Mouse (Mus musculus): Measurements from ENCODE around the gene Dennd5a. TPM values are rescaled to one million over a fixed set of nuclear protein-coding genes. Genes with fewer than 3 reads are reported as not detected.

Gene Dennd5a
- polyA plus RNA-seq, 1 experiment from 2014 or later = 59.4 TPM

GRCm38 (mm10) chr7:109849750-109850434 lies 110.4 kb downstream of the Dennd5a start:
- H3K9me3 ChIP-seq (replicated peaks; ENCODE audit: control insufficient read depth, low read length) = no peaks in the 10 kb centered on the region
- no peaks in the 10 kb centered on the region for H3K27me3 ChIP-seq (replicated peaks; ENCODE audit: control insufficient read depth, insufficient read depth, low read length)
- DNase-seq (ENCODE audit: low spot score) (peak; percentile 54), ATAC-seq (peak; percentile 45; the same call in 1 of the 2 replicates)
- WGBS = 23% methylated on average over 8 of the region's 8 CpGs
- 0 out of 2 replicates have a peak overlapping the region, but pooled peaks have one; percentile 2 for H3K27ac ChIP-seq (ENCODE audit: low read depth, low read length)
- H3K4me1 ChIP-seq (ENCODE audit: control insufficient read depth, insufficient read depth, low read length) = peaks cover 26% of the 10 kb centered on the region
- H3K4me3 ChIP-seq (ENCODE audit: low read depth, low read length) = no peak overlapping the region
- H3K9ac ChIP-seq (ENCODE audit: low read length) = peak overlapping the region; percentile 13; the same call in 1 of the 2 replicates
- H3K4me2 ChIP-seq (ENCODE audit: low read length) = peak overlapping the region; percentile 18; the same call in 1 of the 2 replicates
- H3K36me3 ChIP-seq (ENCODE audit: control insufficient read depth, insufficient read depth, low read length) = no peaks in the 10 kb centered on the region

- Histone ChIP-seq H3K27ac (ENCODE audit: low read depth, low read length) (peak overlapping the region; percentile 55; the same call in 1 of the 2 replicates), H3K36me3 (ENCODE audit: control insufficient read depth, insufficient read depth, low read length) (no peaks in the 10 kb centered on the region), H3K9me3 (replicated peaks; ENCODE audit: control insufficient read depth, low read length) (no peaks in the 10 kb centered on the region), H3K9ac (ENCODE audit: low read length) (no peak overlapping the region), H3K4me3 (ENCODE audit: low read depth, low read length) (no peak overlapping the region), H3K27me3 (replicated peaks; ENCODE audit: control insufficient read depth, insufficient read depth, low read length) (no peaks in the 10 kb centered on the region), H3K4me1 (ENCODE audit: control insufficient read depth, insufficient read depth, low read length) (peaks cover 26% of the 10 kb centered on the region), H3K4me2 (ENCODE audit: low read length) (peak overlapping the region; percentile 18; the same call in 1 of the 2 replicates)
- DNase-seq (ENCODE audit: low spot score) (peak; percentile 69), ATAC-seq (peak; percentile 84)
- 30% methylated on average over 11 of the region's 11 CpGs for WGBS
Measured at GRCm38 (mm10) chr7:109848867-109849733, 111.2 kb downstream of the Dennd5a start.

- Histone ChIP-seq H3K4me3 (ENCODE audit: low read depth, low read length) (no peak overlapping the region), H3K9ac (ENCODE audit: low read length) (no peak overlapping the region), H3K27ac (ENCODE audit: low read depth, low read length) (no peak overlapping the region)
Measured at GRCm38 (mm10) chr7:109844100-109844499, 116.2 kb downstream of the Dennd5a start.

More at GRCm38 (mm10) chr7:109844100-109844499, 116.2 kb downstream of the Dennd5a start:
- ATAC-seq (no peak), DNase-seq (ENCODE audit: low spot score) (no peak)
- Histone ChIP-seq H3K27me3 (replicated peaks; ENCODE audit: control insufficient read depth, insufficient read depth, low read length) (no peaks in the 10 kb centered on the region), H3K36me3 (ENCODE audit: control insufficient read depth, insufficient read depth, low read length) (no peaks in the 10 kb centered on the region), H3K9me3 (replicated peaks; ENCODE audit: control insufficient read depth, low read length) (no peaks in the 10 kb centered on the region), H3K4me2 (ENCODE audit: low read length) (no peak overlapping the region), H3K4me1 (ENCODE audit: control insufficient read depth, insufficient read depth, low read length) (peaks cover 8% of the 10 kb centered on the region; the same call in 1 of the 2 replicates)
- 84% methylated on average over 6 of the region's 6 CpGs for WGBS

Other genes with a start within 250 kb of the Dennd5a start
- 0.26 and 0.55 TPM in 2 replicates for gene BC051019, start 236.6 kb downstream of the Dennd5a start, polyA plus RNA-seq (2014; fragmentation: Nextera tagmentation; extraction: Ambion mirVana)
- gene Ascl3, start 228.7 kb downstream of the Dennd5a start, polyA plus RNA-seq (2014; fragmentation: Nextera tagmentation; extraction: Ambion mirVana) = not detected in 2 replicates
- gene Tmem9b, start 207.6 kb downstream of the Dennd5a start, polyA plus RNA-seq (2014; fragmentation: Nextera tagmentation; extraction: Ambion mirVana) = 115 and 117 TPM in 2 replicates
- gene Nrip3, start 178.4 kb downstream of the Dennd5a start, polyA plus RNA-seq (2014; fragmentation: Nextera tagmentation; extraction: Ambion mirVana) = 4.5 and 6.8 TPM in 2 replicates
- 0.38 and 0.89 TPM in 2 replicates for gene Scube2, start 94.8 kb downstream of the Dennd5a start, polyA plus RNA-seq (2014; fragmentation: Nextera tagmentation; extraction: Ambion mirVana)
- gene Tmem41b, start 26.5 kb upstream of the Dennd5a start, polyA plus RNA-seq (2014; fragmentation: Nextera tagmentation; extraction: Ambion mirVana) = 71.8 and 81.5 TPM in 2 replicates
- 15.4 and 18.6 TPM in 2 replicates for gene Ipo7, start 57.8 kb upstream of the Dennd5a start, polyA plus RNA-seq (2014; fragmentation: Nextera tagmentation; extraction: Ambion mirVana)
- gene Zfp143, start 100.7 kb upstream of the Dennd5a start, polyA plus RNA-seq (2014; fragmentation: Nextera tagmentation; extraction: Ambion mirVana) = 27.1 and 27.3 TPM in 2 replicates
- gene Wee1, start 161.6 kb upstream of the Dennd5a start, polyA plus RNA-seq (2014; fragmentation: Nextera tagmentation; extraction: Ambion mirVana) = 11.7 and 13.3 TPM in 2 replicates

Measured in forebrain, embryonic 14.5 days (tissue).